Mouse (Mus musculus) bone marrow macrophage, adult 2 months (primary cell): ENCODE results near the gene Eva1b. TPM values are rescaled to one million over a fixed set of nuclear protein-coding genes. Genes with fewer than 3 reads are reported as not detected.

Experiments
- H3K27ac ChIP-seq: 2 replicates; pipeline ENCODE4 v1.5.1; 2012; ENCODE audit warnings: low read depth, low read length; ENCODE audit not compliant: insufficient read depth
- H3K4me1 ChIP-seq: 2 replicates; pipeline ENCODE4 v1.6.1; 2012; ENCODE audit warnings: low read length; ENCODE audit not compliant: control insufficient read depth, insufficient read depth
- H3K4me3 ChIP-seq: 2 replicates; pipeline ENCODE4 v1.5.1; 2012; ENCODE audit warnings: mild to moderate bottlenecking, low read length, moderate library complexity; ENCODE audit not compliant: insufficient read depth
- CTCF ChIP-seq: IDR thresholded peaks from 2 replicates; pipeline ENCODE4 v1.5.1; 2012; ENCODE audit warnings: low read depth, mild to moderate bottlenecking, low read length, moderate library complexity
- POLR2A ChIP-seq: IDR thresholded peaks from 2 replicates; pipeline ENCODE4 v1.6.1; 2012; ENCODE audit warnings: mild to moderate bottlenecking, low read depth, low read length, borderline replicate concordance
- polyA plus RNA-seq: library from polyadenylated mRNA; stranded (reverse); fragments of >200 nt; gene quantifications from 2 replicates; pipeline ENCODE4 v1.2.4, GENCODE M21; 2012; ENCODE audit not compliant: missing spikeins, insufficient read depth, insufficient read length

Eva1b gene
- polyA plus RNA-seq, 1 experiment: 20.7 TPM

GRCm38 (mm10) chr4:126109613-126110373 lies 37.8 kb upstream of the Eva1b start:
- TF ChIP-seq POLR2A (no peak), CTCF (no peak)
- peaks cover 53% of the 10 kb centered on the region for H3K4me1 ChIP-seq
- H3K4me3 ChIP-seq: peak overlapping the region; percentile 51
- H3K27ac ChIP-seq: peak overlapping the region; percentile 72

- peak overlapping the region; percentile 51 for H3K4me3 ChIP-seq
These were observed 37.0 kb upstream of the Eva1b start for GRCm38 (mm10) chr4:126110374-126111152.

GRCm38 (mm10) chr4:126111153-126111549 lies 36.4 kb upstream of the Eva1b start:
- Histone ChIP-seq H3K27ac (peak overlapping the region; percentile 72), H3K4me1 (peaks cover 46% of the 10 kb centered on the region), H3K4me3 (peak overlapping the region; percentile 51)
- no peak for TF ChIP-seq CTCF
- no peak for TF ChIP-seq POLR2A

More at GRCm38 (mm10) chr4:126110374-126111152, 37.0 kb upstream of the Eva1b start:
- H3K27ac ChIP-seq: peak overlapping the region; percentile 72
- TF ChIP-seq CTCF (no peak), POLR2A (no peak)
- H3K4me1 ChIP-seq: peaks cover 47% of the 10 kb centered on the region

- TF ChIP-seq POLR2A (no peak), CTCF (no peak)
- H3K27ac ChIP-seq: no peak overlapping the region
- peaks cover 41% of the 10 kb centered on the region for H3K4me1 ChIP-seq
- no peak overlapping the region for H3K4me3 ChIP-seq
These were observed 34.3 kb upstream of the Eva1b start for GRCm38 (mm10) chr4:126113243-126113642.

- H3K27ac ChIP-seq: no peak overlapping the region
- H3K4me1 ChIP-seq: peaks cover 34% of the 10 kb centered on the region
- TF ChIP-seq CTCF: peak; percentile 47
- no peak for TF ChIP-seq POLR2A
- no peak overlapping the region for H3K4me3 ChIP-seq
These were observed 33.6 kb upstream of the Eva1b start for GRCm38 (mm10) chr4:126113943-126114342.

GRCm38 (mm10) chr4:126115411-126115810 lies 32.1 kb upstream of the Eva1b start:
- H3K4me3 ChIP-seq: no peak overlapping the region
- peaks cover 19% of the 10 kb centered on the region for H3K4me1 ChIP-seq
- no peak for TF ChIP-seq POLR2A
- TF ChIP-seq CTCF: no peak
- H3K27ac ChIP-seq: no peak overlapping the region

GRCm38 (mm10) chr4:126115871-126116521 lies 31.5 kb upstream of the Eva1b start:
- no peak overlapping the region for H3K4me3 ChIP-seq
- TF ChIP-seq CTCF (no peak), POLR2A (no peak)
- H3K4me1 ChIP-seq: peaks cover 18% of the 10 kb centered on the region
- H3K27ac ChIP-seq: no peak overlapping the region

- TF ChIP-seq POLR2A: no peak
- TF ChIP-seq CTCF: no peak
- Histone ChIP-seq H3K4me1 (peaks cover 9% of the 10 kb centered on the region), H3K4me3 (no peak overlapping the region)
These were observed 30.4 kb upstream of the Eva1b start for GRCm38 (mm10) chr4:126117116-126117515.

GRCm38 (mm10) chr4:126118651-126119050 lies 28.9 kb upstream of the Eva1b start:
- TF ChIP-seq POLR2A (no peak), CTCF (no peak)
- H3K4me1 ChIP-seq: no peaks in the 10 kb centered on the region; the same call in 1 of the 2 replicates
- H3K27ac ChIP-seq: no peak overlapping the region
- no peak overlapping the region for H3K4me3 ChIP-seq

More at GRCm38 (mm10) chr4:126117116-126117515, 30.4 kb upstream of the Eva1b start:
- H3K27ac ChIP-seq: no peak overlapping the region

- no peak for TF ChIP-seq POLR2A
- TF ChIP-seq CTCF: no peak
- no peak overlapping the region for H3K27ac ChIP-seq
- H3K4me3 ChIP-seq: no peak overlapping the region
- H3K4me1 ChIP-seq: no peaks in the 10 kb centered on the region; the same call in 1 of the 2 replicates
These were observed 28.5 kb upstream of the Eva1b start for GRCm38 (mm10) chr4:126119051-126119450.
